Mouse (Mus musculus) kidney, postnatal 10 days (tissue): ENCODE measurements around the gene Abcc5.
"Not testable (repeated sequence)": the region's sequence is repeated elsewhere in the genome, so short reads cannot be mapped to it uniquely, and the experiment has no call there.

Source experiments
- DNase-seq: peaks from one replicate; pipeline ENCODE4 v3.0.0; 2021; ENCODE audit warnings: mixed read lengths

Gene Abcc5

GRCm38 (mm10) chr16:20422938-20423730 lies 3.1 kb downstream of the Abcc5 start:
- no peak for DNase-seq

GRCm38 (mm10) chr16:20418054-20418453 lies 8.1 kb downstream of the Abcc5 start:
- no peak for DNase-seq

- DNase-seq: no peak
These were observed 9.9 kb downstream of the Abcc5 start for GRCm38 (mm10) chr16:20416262-20416661.

DNA sequence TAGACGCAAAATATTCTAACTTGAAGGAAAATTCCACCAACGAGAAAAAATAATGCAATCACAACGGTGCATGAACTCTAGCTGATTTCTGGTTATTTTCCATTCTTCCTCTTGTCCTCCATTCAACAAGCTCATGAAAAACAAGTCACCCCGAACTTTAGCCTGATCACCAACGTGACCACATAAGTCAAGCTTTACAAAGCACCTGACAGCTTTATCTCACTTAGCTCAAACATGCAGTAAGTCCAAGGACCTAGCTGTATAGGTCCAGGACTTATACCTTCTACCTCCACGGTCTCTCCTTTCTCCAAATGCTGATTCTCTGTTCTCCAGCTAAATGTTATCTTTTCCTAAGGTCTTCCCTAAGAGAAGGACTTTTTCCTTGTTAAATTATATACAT lies 10.4 kb downstream of the Abcc5 start:
- DNase-seq: no peak

DNA sequence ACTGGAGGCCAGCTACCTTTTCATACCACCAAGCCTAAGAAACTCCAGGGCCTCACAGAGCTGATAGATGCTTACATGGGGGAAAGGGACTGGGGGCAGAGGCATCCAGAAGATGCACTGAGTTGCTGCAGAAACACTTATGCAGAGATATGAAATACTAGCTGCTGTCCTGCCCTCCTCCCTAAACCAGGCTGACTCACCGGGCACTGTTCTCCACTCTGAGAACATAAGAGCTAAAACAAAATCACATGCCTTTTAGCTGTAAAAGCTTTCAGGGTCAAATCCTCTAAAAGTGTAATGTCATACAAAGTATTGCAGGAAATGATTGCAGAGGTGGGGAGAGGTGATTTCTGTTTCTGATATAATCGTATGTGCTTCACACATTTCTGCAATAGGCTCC lies 11.0 kb downstream of the Abcc5 start:
- DNase-seq: no peak

- DNase-seq: no peak
These were observed 12.3 kb downstream of the Abcc5 start for GRCm38 (mm10) chr16:20413870-20414331.

GRCm38 (mm10) chr16:20411958-20412570 lies 14.1 kb downstream of the Abcc5 start:
- no peak for DNase-seq

DNA sequence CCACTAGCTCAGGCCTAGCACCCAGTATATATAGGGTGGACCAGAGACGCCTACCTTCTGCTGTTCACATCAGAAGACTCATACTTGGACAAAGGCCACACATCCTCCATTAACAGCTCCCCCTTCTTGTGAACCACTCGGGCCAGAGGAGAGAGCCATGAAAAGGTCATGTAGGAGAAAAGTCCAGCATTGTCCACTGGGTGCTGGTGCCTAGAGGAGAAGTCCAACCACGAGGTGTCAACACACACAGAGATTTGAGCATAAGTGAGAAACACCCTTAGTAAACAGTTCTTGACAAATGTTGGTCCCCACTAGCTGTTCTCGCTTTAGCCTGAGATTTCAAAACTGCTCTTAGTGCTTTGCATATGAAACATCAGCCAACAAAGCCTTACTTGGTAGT lies 20.9 kb downstream of the Abcc5 start:
- DNase-seq: no peak

DNA sequence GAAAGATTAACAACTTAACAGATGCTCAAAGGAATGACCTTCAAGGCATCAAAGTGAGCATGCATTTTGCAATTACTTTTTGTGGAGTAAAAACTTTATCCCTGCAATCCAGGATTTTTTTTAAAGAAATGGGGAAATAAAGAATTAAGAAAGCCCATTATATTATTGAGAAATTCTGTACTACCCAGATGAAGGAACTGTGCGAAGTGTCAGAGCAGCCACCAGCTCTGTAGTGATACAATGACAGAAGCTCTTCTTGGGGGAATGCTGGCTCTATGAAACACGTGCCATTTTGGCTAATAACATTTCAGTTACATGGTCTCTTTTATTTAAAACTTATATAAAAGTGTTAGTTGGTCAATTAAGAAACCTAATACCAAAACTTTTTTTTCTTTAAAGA lies 22.9 kb downstream of the Abcc5 start:
- no peak for DNase-seq

GRCm38 (mm10) chr16:20401592-20401991 lies 24.6 kb downstream of the Abcc5 start:
- DNase-seq: no peak

DNA sequence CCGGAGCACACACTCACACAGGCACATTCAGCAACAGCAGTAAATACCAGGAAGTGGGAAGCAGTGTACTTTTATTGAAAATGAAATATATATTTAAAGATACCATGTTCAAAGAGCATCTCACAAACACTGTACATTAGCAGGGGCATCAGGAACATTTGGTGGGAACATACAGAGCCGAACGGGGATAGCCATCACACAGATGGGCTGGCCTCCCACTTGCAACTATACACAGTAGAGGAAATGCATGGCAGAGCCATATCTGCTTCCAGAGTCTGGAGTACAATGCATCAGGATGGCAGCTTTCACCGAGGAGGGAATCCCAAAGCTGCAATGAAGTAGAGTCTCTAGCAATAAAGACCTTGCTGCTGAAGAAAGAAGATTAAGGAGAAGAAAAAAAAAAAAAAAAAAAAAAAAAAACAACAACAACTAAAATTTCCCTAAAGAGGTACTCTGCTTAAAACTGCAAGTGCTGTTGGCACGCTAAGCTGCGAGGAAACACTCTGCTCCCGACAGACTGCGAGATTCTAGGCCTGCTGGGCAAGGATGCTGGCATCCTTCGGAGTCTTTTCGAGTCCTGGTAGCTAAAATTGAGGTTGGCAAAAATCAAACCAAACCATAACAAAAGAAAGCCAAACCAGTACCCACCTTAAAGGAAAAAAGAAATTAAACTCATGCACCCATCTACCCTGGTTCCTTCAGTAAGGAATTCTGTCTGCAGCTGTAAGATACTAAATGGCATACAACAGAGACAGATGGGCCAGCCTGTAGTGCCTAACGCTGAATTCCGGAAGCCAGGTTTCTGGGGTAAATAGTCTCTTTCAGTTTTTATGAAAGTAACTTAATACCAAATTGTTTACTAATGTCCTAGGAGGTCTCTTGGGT lies 25.2 kb downstream of the Abcc5 start:
- DNase-seq: no peak

GRCm38 (mm10) chr16:20396851-20397250 lies 29.3 kb downstream of the Abcc5 start:
- DNase-seq: no peak

GRCm38 (mm10) chr16:20395216-20395907 lies 30.8 kb downstream of the Abcc5 start:
- DNase-seq: no peak

DNA sequence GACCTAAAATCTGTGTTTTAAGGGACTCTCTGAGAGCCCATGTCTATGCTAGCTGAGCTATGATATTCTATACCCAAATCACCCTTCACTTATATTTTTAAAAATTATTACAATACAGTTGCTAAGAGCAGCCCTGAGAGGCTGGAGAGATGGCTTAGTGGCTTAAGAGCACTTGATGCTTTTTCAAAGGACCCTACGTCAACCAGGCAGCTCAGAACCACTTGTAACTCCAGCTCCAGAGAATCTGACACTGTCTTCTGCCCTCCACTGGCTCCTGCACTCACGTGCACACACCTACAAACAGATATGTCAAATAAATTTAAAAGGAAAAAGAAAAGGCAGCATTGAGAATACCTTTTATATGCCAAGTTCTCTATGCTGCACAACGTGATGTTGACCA lies 34.4 kb downstream of the Abcc5 start:
- no peak for DNase-seq

DNA sequence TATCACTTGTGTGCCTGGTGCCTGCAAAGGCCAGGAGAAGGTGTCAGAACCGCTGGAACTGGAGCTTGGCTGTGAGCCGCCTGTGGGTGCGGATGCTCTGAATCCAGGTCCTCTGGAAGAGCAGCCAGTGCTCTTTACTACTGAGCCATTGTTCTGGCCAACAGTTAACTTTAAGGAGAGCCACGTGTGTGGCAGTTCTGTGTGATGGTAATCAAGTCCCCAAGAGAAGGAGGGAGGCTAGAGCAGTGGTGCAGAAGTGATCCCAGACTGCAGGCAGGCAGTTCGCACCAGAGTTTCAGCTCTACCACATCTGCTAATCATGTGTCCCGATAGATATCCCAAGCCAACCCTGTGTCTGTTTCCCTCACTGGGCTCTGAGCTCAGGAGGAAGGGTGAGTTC lies 36.0 kb downstream of the Abcc5 start:
- no peak for DNase-seq

DNA sequence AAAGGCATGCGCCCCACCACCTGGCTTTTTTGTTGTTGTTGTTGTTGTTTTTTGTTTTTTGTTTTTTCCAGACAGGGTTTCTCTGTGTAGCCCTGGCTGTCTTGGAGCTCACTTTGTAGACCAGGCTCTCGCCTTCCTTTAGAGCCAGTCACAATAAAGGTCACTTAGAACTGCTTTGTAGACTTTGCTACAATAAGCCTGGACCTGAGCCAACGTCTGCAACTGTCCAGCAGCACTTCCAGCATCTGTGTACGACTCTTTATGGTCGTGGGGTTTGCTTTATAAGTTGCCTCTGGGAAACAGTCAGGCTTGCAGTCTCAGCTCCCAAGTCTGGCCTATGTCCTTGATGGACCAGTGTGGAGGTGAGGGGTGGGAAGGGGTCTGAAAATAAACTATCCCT lies 45.2 kb downstream of the Abcc5 start:
- DNase-seq: peak; percentile 53

GRCm38 (mm10) chr16:20375341-20375740 lies 50.9 kb downstream of the Abcc5 start:
- DNase-seq: no peak

DNA sequence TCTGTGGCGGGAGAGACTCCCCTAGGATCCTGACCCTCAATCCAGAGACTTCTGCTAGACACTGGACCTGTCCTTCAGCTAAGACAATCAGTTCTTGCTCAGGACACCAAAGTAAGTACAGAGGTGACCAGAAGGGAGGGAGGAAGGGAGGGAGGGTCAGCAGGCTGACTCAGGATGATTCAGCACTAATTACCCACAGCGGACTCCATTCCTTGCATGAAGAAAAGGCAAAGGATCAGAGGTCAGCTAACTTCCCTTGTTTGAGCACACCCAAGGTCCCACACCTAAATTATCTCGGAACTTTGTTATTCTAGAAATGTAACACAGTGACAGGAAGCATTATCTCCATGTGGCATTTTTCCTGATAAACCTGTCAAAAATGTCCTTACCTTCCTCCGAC lies 54.5 kb downstream of the Abcc5 start:
- DNase-seq: no peak

DNA sequence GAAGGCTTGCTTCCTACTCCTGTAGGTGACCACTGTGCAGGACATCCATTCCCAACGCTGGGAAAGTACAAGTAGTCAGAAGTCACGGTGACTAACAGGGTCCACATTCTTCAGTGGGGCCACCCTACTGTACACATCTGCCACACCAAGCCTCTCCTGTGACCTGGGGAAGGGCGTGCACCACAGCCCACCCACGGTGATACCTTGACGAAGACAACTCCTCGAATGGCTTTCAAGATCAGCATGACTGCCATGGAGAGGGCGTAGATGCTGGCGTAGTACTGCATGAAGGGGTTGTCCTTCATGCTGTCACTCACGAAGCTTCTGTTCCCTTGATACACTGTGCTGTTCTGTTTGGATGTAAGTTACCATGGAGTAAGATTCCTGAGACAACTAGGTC lies 58.0 kb downstream of the Abcc5 start:
- DNase-seq: no peak

DNA sequence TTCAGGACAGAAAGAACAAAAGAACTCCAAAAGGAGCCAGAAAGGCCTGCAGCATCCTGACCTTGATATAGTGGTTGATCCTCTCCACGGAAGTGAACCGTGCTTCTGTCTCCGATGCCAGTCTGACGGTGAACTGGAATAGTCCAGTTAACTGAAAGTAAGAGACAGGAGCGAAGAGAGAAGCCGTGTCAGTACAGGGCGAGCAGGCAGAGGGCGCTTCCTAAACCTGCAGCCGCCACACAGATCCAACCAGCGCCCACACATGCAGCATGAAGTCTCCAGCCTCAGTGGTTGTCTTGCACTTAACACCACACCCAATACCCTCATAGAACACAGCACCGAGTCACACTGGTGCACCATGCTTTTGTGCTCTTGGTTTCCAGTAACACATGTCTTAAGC lies 64.1 kb downstream of the Abcc5 start:
- DNase-seq: no peak

- DNase-seq: not testable (repeated sequence)
These were observed 64.7 kb downstream of the Abcc5 start for GRCm38 (mm10) chr16:20361496-20361895.

- DNase-seq: no peak
These were observed 66.4 kb downstream of the Abcc5 start for GRCm38 (mm10) chr16:20359643-20360295.
